Mouse (Mus musculus) frontal cortex, postnatal 10 days (tissue): ENCODE measurements at regions not wholly inside any gene's neighbourhood (a gene's known extent, or its start where the extent isn't known, plus 50 kb on each side); places are given as distances from the start of the nearest gene placed in this dataset.

ENCODE experiments used
- DNase-seq, 2 experiments: peaks; one replicate each; pipeline ENCODE4 v3.0.0; 2022; ENCODE audit warnings: low spot score in 2 of 2, mixed read lengths in 1 of 2

- DNase-seq, result no peak
Observed at GRCm38 (mm10) chr19:59742946-59743345, 200.5 kb downstream of the Rab11fip2 start.

GRCm38 (mm10) chr19:59761218-59761617, 182.2 kb downstream of the Rab11fip2 start:
- no peak for DNase-seq

GRCm38 (mm10) chr19:59784401-59785046, 158.9 kb downstream of the Rab11fip2 start:
- DNase-seq, result no peak

- no peak for DNase-seq
Observed at GRCm38 (mm10) chr19:59831304-59831703, 112.2 kb downstream of the Rab11fip2 start.

GRCm38 (mm10) chr19:59837138-59837537, 106.3 kb downstream of the Rab11fip2 start:
- DNase-seq, result no peak

GRCm38 (mm10) chr19:59837628-59838027, 105.8 kb downstream of the Rab11fip2 start:
- no peak for DNase-seq

- DNase-seq, result no peak
Observed at GRCm38 (mm10) chr19:59844270-59844669, 99.2 kb downstream of the Rab11fip2 start.

- DNase-seq, result no peak
Observed at GRCm38 (mm10) chr19:59846807-59847206, 96.6 kb downstream of the Rab11fip2 start.

- no peak for DNase-seq
Observed at GRCm38 (mm10) chr19:59850696-59851095, 92.8 kb downstream of the Rab11fip2 start.

GRCm38 (mm10) chr19:59852011-59852738, 91.3 kb downstream of the Rab11fip2 start:
- no peak for DNase-seq
